Mouse (Mus musculus) megakaryocyte-erythroid progenitor cell, adult 5 weeks (primary cell): ENCODE results near the gene Scgb1c1. TPM values are rescaled to one million over a fixed set of nuclear protein-coding genes. Genes with fewer than 3 reads are reported as not detected.

ENCODE experiments used
- polyA plus RNA-seq: library from polyadenylated mRNA; stranded (reverse); fragments of >175 nt; gene quantifications from 2 replicates; pipeline ENCODE4 v1.2.3, GENCODE M21; 2012

Gene Scgb1c1
- not detected in 2 replicates for polyA plus RNA-seq

GRCm38 (mm10) chr7:140844905-140845665 is at the start of gene Scgb1c1:
Scgb1c1 (plus strand) TSS chr7:140845547.

GRCm38 (mm10) chr7:140821653-140822329 is 23.6 kb upstream of the Scgb1c1 start, which contains the start of gene Zfp941:
Zfp941 (minus strand) TSS chr7:140822178.

GRCm38 (mm10) chr7:140834968-140835757 is 10.2 kb upstream of the Scgb1c1 start, which contains the start of gene Urah:
Urah (plus strand) TSS chr7:140835018.

GRCm38 (mm10) chr7:140847755-140848580 is 2.6 kb downstream of the Scgb1c1 start, which contains the start of gene Odf3:
Odf3 (plus strand) TSS chr7:140847805.

GRCm38 (mm10) chr7:140855860-140856784 is 10.8 kb downstream of the Scgb1c1 start, which contains the start of gene Gm45785:
Gm45785 (minus strand) TSS chr7:140856331.

GRCm38 (mm10) chr7:140856785-140857549 is 11.6 kb downstream of the Scgb1c1 start, which contains the start of gene Ric8a:
Ric8a (plus strand) TSS chr7:140856957.

GRCm38 (mm10) chr7:140857550-140858505 is 12.5 kb downstream of the Scgb1c1 start, which contains the start of gene Bet1l:
Bet1l (minus strand) TSS chr7:140857577.

GRCm38 (mm10) chr7:140881696-140882468 is 36.5 kb downstream of the Scgb1c1 start, which contains the start of the genes Psmd13 and Sirt3:
Psmd13 (plus strand) TSS chr7:140881968.
Sirt3 (minus strand) TSS chr7:140882309.

Other genes with a start within 250 kb of the Scgb1c1 start
- not detected in 2 replicates for gene Olfr46, start 244.3 kb upstream of the Scgb1c1 start, polyA plus RNA-seq
- gene Olfr61, start 216.6 kb upstream of the Scgb1c1 start, polyA plus RNA-seq, result not detected in 2 replicates
- not detected in 2 replicates for gene Olfr53, start 199.1 kb upstream of the Scgb1c1 start, polyA plus RNA-seq
- not detected in 2 replicates for gene Olfr539, start 185.6 kb upstream of the Scgb1c1 start, polyA plus RNA-seq
- gene Olfr45, start 163.6 kb upstream of the Scgb1c1 start, polyA plus RNA-seq, result not detected in 2 replicates
- gene Olfr541, start 148.3 kb upstream of the Scgb1c1 start, polyA plus RNA-seq, result not detected in 2 replicates
- gene Cyp2e1, start 81.8 kb upstream of the Scgb1c1 start, polyA plus RNA-seq, result not detected in 2 replicates
- 0.08 and 2.4 TPM in 2 replicates for gene Syce1, start 57.7 kb upstream of the Scgb1c1 start, polyA plus RNA-seq
- 0.04 TPM in 1 of 2 replicates, not detected in the other for gene Zfp941, start 23.4 kb upstream of the Scgb1c1 start, polyA plus RNA-seq
- gene Urah, start 10.5 kb upstream of the Scgb1c1 start, polyA plus RNA-seq, result not detected in 2 replicates
- gene Odf3, start 2.3 kb downstream of the Scgb1c1 start, polyA plus RNA-seq, result not detected in 2 replicates
- 3.4 and 3.5 TPM in 2 replicates for gene Gm45785, start 10.8 kb downstream of the Scgb1c1 start, polyA plus RNA-seq
- gene Ric8a, start 11.4 kb downstream of the Scgb1c1 start, polyA plus RNA-seq, result 81.9 and 99.2 TPM in 2 replicates
- gene Bet1l, start 12.0 kb downstream of the Scgb1c1 start, polyA plus RNA-seq, result 12.2 and 15.3 TPM in 2 replicates
- 72.0 and 88.0 TPM in 2 replicates for gene Psmd13, start 36.4 kb downstream of the Scgb1c1 start, polyA plus RNA-seq
- gene Sirt3, start 36.8 kb downstream of the Scgb1c1 start, polyA plus RNA-seq, result 87.3 and 88.0 TPM in 2 replicates
- gene Cox8b, start 54.9 kb downstream of the Scgb1c1 start, polyA plus RNA-seq, result not detected in 2 replicates
- gene Nlrp6, start 75.4 kb downstream of the Scgb1c1 start, polyA plus RNA-seq, result 0.11 and 0.89 TPM in 2 replicates
- 12.1 and 13.0 TPM in 2 replicates for gene Pgghg, start 95.8 kb downstream of the Scgb1c1 start, polyA plus RNA-seq
- gene Ifitm5, start 104.7 kb downstream of the Scgb1c1 start, polyA plus RNA-seq, result 0.30 and 0.40 TPM in 2 replicates
- gene Gm45717, start 110.4 kb downstream of the Scgb1c1 start, polyA plus RNA-seq, result not detected in 2 replicates
- gene Ifitm2, start 110.4 kb downstream of the Scgb1c1 start, polyA plus RNA-seq, result 395 and 470 TPM in 2 replicates
- 21.2 and 24.3 TPM in 2 replicates for gene Ifitm1, start 121.7 kb downstream of the Scgb1c1 start, polyA plus RNA-seq
- 34.6 and 44.1 TPM in 2 replicates for gene Ifitm3, start 165.2 kb downstream of the Scgb1c1 start, polyA plus RNA-seq
- gene Ifitm6, start 172.4 kb downstream of the Scgb1c1 start, polyA plus RNA-seq, result 2.4 and 4.7 TPM in 2 replicates
- gene Gm17387, start 183.6 kb downstream of the Scgb1c1 start, polyA plus RNA-seq, result not detected in 2 replicates
- gene B4galnt4, start 215.6 kb downstream of the Scgb1c1 start, polyA plus RNA-seq, result 5.3 and 7.4 TPM in 2 replicates
- gene Pkp3, start 232.7 kb downstream of the Scgb1c1 start, polyA plus RNA-seq, result 5.2 and 6.1 TPM in 2 replicates